Mouse (Mus musculus): ENCODE measurements at regions not wholly inside any gene's neighbourhood (a gene's known extent, or its start where the extent isn't known, plus 50 kb on each side); places are given as distances from the start of the nearest gene placed in this dataset.

GRCm38 (mm10) chr10:118035035-118035434 lies 106.6 kb upstream of the Mdm1 start:
- in situ Hi-C loops (cut with MboI; ENCODE audit: low pct_ligation_motif_present, low pct_unique_long_range_greater_than_20kb, low sequenced_read_pairs) (no loop called here), dilution Hi-C loops (cut with MboI; ENCODE audit: extremely low pct_ligation_motif_present, extremely low pct_unique_long_range_greater_than_20kb, low sequenced_read_pairs) (no loop called here)
- no peaks in the 10 kb centered on the region for H3K27me3 ChIP-seq (replicated peaks)
- no peak overlapping the region for H3K4me2 ChIP-seq (ENCODE audit: insufficient read depth, low read depth, poor library complexity, severe bottlenecking)
- TF ChIP-seq ELF1 (IDR thresholded peaks at IDR 0.05; ENCODE audit: low read depth, low read length) (no peak), CTCF (conservative IDR thresholded peaks at IDR 0.05 in 1 of 2, IDR thresholded peaks at IDR 0.05 in 1 of 2; ENCODE audit: low read depth in 2 of 2, low read length in 2 of 2) (peak in 1 of 2 experiments; percentile 20; a peak in 2 of 4 replicates), POLR2A (IDR thresholded peaks at IDR 0.05; ENCODE audit: low read depth, low read length) (no peak), MYC (IDR thresholded peaks at IDR 0.05; ENCODE audit: low read depth, low read length) (no peak), TBP (conservative IDR thresholded peaks at IDR 0.05; ENCODE audit: low read depth, low read length) (no peak), SIN3A (IDR thresholded peaks at IDR 0.05; ENCODE audit: low read length) (no peak), USF1 (IDR thresholded peaks at IDR 0.05; ENCODE audit: low read depth, low read length) (no peak), POLR2AphosphoS2 (IDR thresholded peaks at IDR 0.05; ENCODE audit: low read depth, low read length) (no peak), SMC3 (IDR thresholded peaks at IDR 0.05; ENCODE audit: low read depth, low read length) (peak; percentile 13), GABPA (IDR thresholded peaks at IDR 0.05; ENCODE audit: insufficient replicate concordance, low read depth, low read length) (no peak), RAD21 (IDR thresholded peaks at IDR 0.05; ENCODE audit: low read depth, low read length) (peak; percentile 9)
- H3K79me2 ChIP-seq (replicated peaks; ENCODE audit: control insufficient read depth, extremely low read depth, insufficient read depth, poor library complexity, severe bottlenecking) = no peaks in the 10 kb centered on the region
- DNase-seq (ENCODE audit: extremely low read depth) = no peak
- no peak overlapping the region for H3K27ac ChIP-seq (ENCODE audit: insufficient read depth, low read depth)
- no peak overlapping the region for H3K9ac ChIP-seq (ENCODE audit: insufficient read depth, low read depth)
- H3K9me3 ChIP-seq (replicated peaks; ENCODE audit: low read length) = peaks cover 2% of the 10 kb centered on the region
- no peaks in the 10 kb centered on the region for H3K36me3 ChIP-seq (replicated peaks in 1 of 2; ENCODE audit: control insufficient read depth in 1 of 2, insufficient read depth in 1 of 2, low read length in 1 of 2)
- H3K4me1 ChIP-seq (ENCODE audit: control insufficient read depth in 1 of 2, insufficient read depth in 2 of 2) = no peaks in the 10 kb centered on the region
- H3K4me3 ChIP-seq (replicated peaks in 1 of 3; ENCODE audit: low read depth in 2 of 3, low read length in 2 of 3, poor library complexity in 1 of 3) = no peak overlapping the region

- Histone ChIP-seq H3K9me3 (replicated peaks; ENCODE audit: low read length) (peaks cover 2% of the 10 kb centered on the region), H3K4me2 (ENCODE audit: insufficient read depth, low read depth, poor library complexity, severe bottlenecking) (no peak overlapping the region), H3K79me2 (replicated peaks; ENCODE audit: control insufficient read depth, extremely low read depth, insufficient read depth, poor library complexity, severe bottlenecking) (no peaks in the 10 kb centered on the region), H3K27me3 (replicated peaks) (no peaks in the 10 kb centered on the region), H3K27ac (ENCODE audit: insufficient read depth, low read depth) (no peak overlapping the region), H3K9ac (ENCODE audit: insufficient read depth, low read depth) (no peak overlapping the region), H3K36me3 (replicated peaks in 1 of 2; ENCODE audit: control insufficient read depth in 1 of 2, insufficient read depth in 1 of 2, low read length in 1 of 2) (no peaks in the 10 kb centered on the region), H3K4me1 (ENCODE audit: control insufficient read depth in 1 of 2, insufficient read depth in 2 of 2) (0 out of 4 replicates have a peak, but pooled peaks cover 0 to 1% of the 10 kb centered on the region in 2 experiments), H3K4me3 (replicated peaks in 1 of 3; ENCODE audit: low read depth in 2 of 3, low read length in 2 of 3, poor library complexity in 1 of 3) (no peak overlapping the region)
- dilution Hi-C loops (cut with MboI; ENCODE audit: extremely low pct_ligation_motif_present, extremely low pct_unique_long_range_greater_than_20kb, low sequenced_read_pairs) (no loop called here), in situ Hi-C loops (cut with MboI; ENCODE audit: low pct_ligation_motif_present, low pct_unique_long_range_greater_than_20kb, low sequenced_read_pairs) (no loop called here)
- DNase-seq (ENCODE audit: extremely low read depth) = no peak
- TF ChIP-seq EP300 (IDR thresholded peaks at IDR 0.05; ENCODE audit: low read length) = no peak
- TF ChIP-seq MYC (IDR thresholded peaks at IDR 0.05; ENCODE audit: low read depth, low read length) = no peak
- TF ChIP-seq SIN3A (IDR thresholded peaks at IDR 0.05; ENCODE audit: low read length) = no peak
- TF ChIP-seq USF2 (conservative IDR thresholded peaks at IDR 0.05; ENCODE audit: low read depth, low read length) = no peak
- TF ChIP-seq NELFE (IDR thresholded peaks at IDR 0.05; ENCODE audit: low read depth, low read length) = no peak
- no peak for TF ChIP-seq RAD21 (IDR thresholded peaks at IDR 0.05; ENCODE audit: low read depth, low read length)
- no peak for TF ChIP-seq MAFK (IDR thresholded peaks at IDR 0.05; ENCODE audit: insufficient replicate concordance, low read length)
Observed at GRCm38 (mm10) chr10:118038465-118038864, 103.1 kb upstream of the Mdm1 start.

- dilution Hi-C loops (cut with MboI; ENCODE audit: extremely low pct_ligation_motif_present, extremely low pct_unique_long_range_greater_than_20kb, low sequenced_read_pairs) (no loop called here), in situ Hi-C loops (cut with MboI; ENCODE audit: low pct_ligation_motif_present, low pct_unique_long_range_greater_than_20kb, low sequenced_read_pairs) (no loop called here)
- no peak overlapping the region for H3K4me2 ChIP-seq (ENCODE audit: insufficient read depth, low read depth, poor library complexity, severe bottlenecking)
- DNase-seq (ENCODE audit: extremely low read depth) = peak; percentile 14
- no peak overlapping the region for H3K9ac ChIP-seq (ENCODE audit: insufficient read depth, low read depth)
- no peaks in the 10 kb centered on the region for H3K27me3 ChIP-seq (replicated peaks)
- H3K27ac ChIP-seq (ENCODE audit: insufficient read depth, low read depth) = no peak overlapping the region
- no peaks in the 10 kb centered on the region for H3K36me3 ChIP-seq (replicated peaks in 1 of 2; ENCODE audit: control insufficient read depth in 1 of 2, insufficient read depth in 1 of 2, low read length in 1 of 2)
- no peak overlapping the region for H3K4me3 ChIP-seq (replicated peaks in 1 of 3; ENCODE audit: low read depth in 2 of 3, low read length in 2 of 3, poor library complexity in 1 of 3)
- no peaks in the 10 kb centered on the region for H3K79me2 ChIP-seq (replicated peaks; ENCODE audit: control insufficient read depth, extremely low read depth, insufficient read depth, poor library complexity, severe bottlenecking)
- peaks cover 2% of the 10 kb centered on the region for H3K9me3 ChIP-seq (replicated peaks; ENCODE audit: low read length)
- 0 out of 4 replicates have a peak, but pooled peaks cover 0 to 2% of the 10 kb centered on the region in 2 experiments for H3K4me1 ChIP-seq (ENCODE audit: control insufficient read depth in 1 of 2, insufficient read depth in 2 of 2)
- no peak for TF ChIP-seq ZKSCAN1 (IDR thresholded peaks at IDR 0.05; ENCODE audit: borderline replicate concordance, low read depth, low read length)
- no peak for TF ChIP-seq JUND (conservative IDR thresholded peaks at IDR 0.05; ENCODE audit: low read depth, low read length)
- no peak for TF ChIP-seq POLR2AphosphoS2 (IDR thresholded peaks at IDR 0.05; ENCODE audit: low read depth, low read length)
- TF ChIP-seq EP300 (IDR thresholded peaks at IDR 0.05; ENCODE audit: low read length) = no peak
- TF ChIP-seq PAX5 (IDR thresholded peaks at IDR 0.05; ENCODE audit: low read length) = no peak
- no peak for TF ChIP-seq ZC3H11A (IDR thresholded peaks at IDR 0.05; ENCODE audit: low read depth, low read length)
- no peak for TF ChIP-seq UBTF (IDR thresholded peaks at IDR 0.05; ENCODE audit: low read depth, low read length)
- no peak for TF ChIP-seq TCF12 (IDR thresholded peaks at IDR 0.05; ENCODE audit: low read depth, low read length)
- no peak for TF ChIP-seq ZMIZ1 (IDR thresholded peaks at IDR 0.05; ENCODE audit: low read depth, low read length)
- no peak for TF ChIP-seq CTCF (conservative IDR thresholded peaks at IDR 0.05 in 1 of 2, IDR thresholded peaks at IDR 0.05 in 1 of 2; ENCODE audit: low read depth in 2 of 2, low read length in 2 of 2)
- TF ChIP-seq USF1 (IDR thresholded peaks at IDR 0.05; ENCODE audit: low read depth, low read length) = no peak
- no peak for TF ChIP-seq RAD21 (IDR thresholded peaks at IDR 0.05; ENCODE audit: low read depth, low read length)
Observed at GRCm38 (mm10) chr10:118039056-118039455, 102.6 kb upstream of the Mdm1 start.

Data from CH12.LX (cell line).